Mouse (Mus musculus) stomach, postnatal 0 days (tissue): ENCODE measurements around the gene Dlg2. TPM values are rescaled to one million over a fixed set of nuclear protein-coding genes. Genes with fewer than 3 reads are reported as not detected.

Experiments used
- ATAC-seq: fragments of 200-750 bp; cut with Nextera tagmentation; 2 replicates; pipeline ENCODE4 v1.8.0; 2017; ENCODE audit not compliant: low FRiP score, low TSS enrichment
- DNase-seq: peaks from one replicate; pipeline ENCODE4 v3.0.0-alpha.2; 2016; ENCODE audit warnings: low spot score
- H3K27ac ChIP-seq: fragments of 300-500 bp; sonication (generic); replicated peaks from 2 replicates; pipeline ENCODE4 v1.5.1; 2014; ENCODE audit warnings: mild to moderate bottlenecking, control low read depth
- H3K27me3 ChIP-seq: fragments of 300-500 bp; sonication (generic); 2 replicates; pipeline ENCODE4 v1.6.1; 2014; ENCODE audit warnings: low read length; ENCODE audit not compliant: control insufficient read depth, insufficient read depth
- H3K36me3 ChIP-seq: fragments of 300-500 bp; sonication (generic); 2 replicates; pipeline ENCODE4 v1.6.1; 2014; ENCODE audit warnings: low read length, mixed read lengths; ENCODE audit not compliant: control insufficient read depth, insufficient read depth
- H3K4me1 ChIP-seq: fragments of 300-500 bp; sonication (generic); replicated peaks from 2 replicates; pipeline ENCODE4 v1.6.1; 2014; ENCODE audit warnings: antibody characterized with exemption; ENCODE audit not compliant: control insufficient read depth, insufficient read depth
- H3K4me2 ChIP-seq: fragments of 300-500 bp; sonication (generic); replicated peaks from 2 replicates; pipeline ENCODE4 v1.6.1; 2014; ENCODE audit warnings: low read depth, mild to moderate bottlenecking, control low read depth, moderate library complexity
- H3K4me3 ChIP-seq: fragments of 300-500 bp; sonication (generic); 2 replicates; pipeline ENCODE4 v1.5.1; 2014; ENCODE audit warnings: low read depth, low read length, control low read depth
- H3K9ac ChIP-seq: fragments of 300-500 bp; sonication (generic); 2 replicates; pipeline ENCODE4 v1.6.1; 2014; ENCODE audit warnings: mild to moderate bottlenecking, low read length, control low read depth, mixed read lengths
- H3K9me3 ChIP-seq: fragments of 300-500 bp; sonication (generic); 2 replicates; pipeline ENCODE4 v1.6.1; 2016; ENCODE audit warnings: low read length; ENCODE audit not compliant: control insufficient read depth
- CTCF ChIP-seq: IDR thresholded peaks from 2 replicates; pipeline ENCODE4 v1.5.1; 2016; ENCODE audit warnings: antibody characterized with exemption, low read depth, mild to moderate bottlenecking, moderate library complexity
- EP300 ChIP-seq: optimal IDR thresholded peaks from 2 replicates; pipeline ENCODE3; 2016; ENCODE audit warnings: antibody characterized with exemption
- WGBS: fragments of 180-500 bp; shearing (Covaris S2); extraction: QIAGEN DNeasy Blood & Tissue Kit; methylation state at CpG from one replicate; pipeline ENCODE4 v1.1.7; 2014; 5-methylcytosine and 5-hydroxymethylcytosine counted together
- polyA plus RNA-seq: library from polyadenylated mRNA; unstranded; fragments of >200 nt; fragmentation: Nextera tagmentation; extraction: Ambion mirVana; gene quantifications from 2 replicates; pipeline ENCODE4 v1.2.1, GENCODE M21; 2015

The Dlg2 gene
- polyA plus RNA-seq, 1 experiment from 2014 or later: 12.8 TPM

GRCm38 (mm10) chr7:91397827-91398226, 921.4 kb downstream of the Dlg2 start:
- WGBS: 40% methylated on average over 3 of the region's 3 CpGs
- Histone ChIP-seq H3K9ac (no peak overlapping the region), H3K27ac (no peak overlapping the region)

DNA sequence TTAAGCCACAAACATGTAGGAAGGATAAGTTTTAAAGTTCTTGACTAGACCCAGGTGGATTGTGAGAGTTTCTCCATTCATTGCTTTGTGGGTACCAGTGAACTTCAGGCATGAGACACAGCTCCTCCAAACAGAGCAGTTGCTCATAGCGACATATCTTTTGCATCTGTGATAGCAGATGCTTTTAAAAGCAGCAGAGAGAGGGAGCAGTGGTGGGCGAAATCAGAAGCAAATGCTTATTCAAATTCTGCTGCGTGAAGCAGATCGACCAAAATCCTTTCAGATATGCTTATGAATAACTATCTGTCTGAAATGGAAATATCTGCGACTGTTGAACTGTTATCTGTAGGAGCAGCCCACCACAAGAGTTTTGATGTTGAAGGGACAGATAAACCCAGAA, 935.6 kb downstream of the Dlg2 start:
- Histone ChIP-seq H3K4me1 (no peaks in the 10 kb centered on the region), H3K4me3 (no peak overlapping the region)
- WGBS: 81% methylated on average over 5 of the region's 5 CpGs

More at GRCm38 (mm10) chr7:91397827-91398226, 921.4 kb downstream of the Dlg2 start:
- DNase-seq (no peak), ATAC-seq (no peak)
- Histone ChIP-seq H3K27me3 (no peaks in the 10 kb centered on the region), H3K4me2 (no peak overlapping the region), H3K4me1 (no peaks in the 10 kb centered on the region), H3K9me3 (no peaks in the 10 kb centered on the region), H3K36me3 (no peaks in the 10 kb centered on the region), H3K4me3 (no peak overlapping the region)
- TF ChIP-seq CTCF (no peak), EP300 (no peak)

GRCm38 (mm10) chr7:91414150-91414549, 937.7 kb downstream of the Dlg2 start:
- TF ChIP-seq CTCF (no peak), EP300 (no peak)
- H3K27ac ChIP-seq: no peak overlapping the region
- H3K9ac ChIP-seq: no peak overlapping the region
- no peak overlapping the region for H3K4me2 ChIP-seq
- no peaks in the 10 kb centered on the region for H3K4me1 ChIP-seq
- no peak for ATAC-seq
- no peaks in the 10 kb centered on the region for H3K9me3 ChIP-seq
- 68% methylated on average over 2 of the region's 2 CpGs for WGBS
- H3K4me3 ChIP-seq: no peak overlapping the region
- H3K36me3 ChIP-seq: no peaks in the 10 kb centered on the region
- no peak for DNase-seq
- H3K27me3 ChIP-seq: no peaks in the 10 kb centered on the region

More for the DNA sequence above, 935.6 kb downstream of the Dlg2 start:
- H3K27ac ChIP-seq: no peak overlapping the region
- no peak for ATAC-seq
- H3K9me3 ChIP-seq: no peaks in the 10 kb centered on the region
- no peaks in the 10 kb centered on the region for H3K36me3 ChIP-seq
- no peaks in the 10 kb centered on the region for H3K27me3 ChIP-seq
- no peak overlapping the region for H3K4me2 ChIP-seq
- TF ChIP-seq EP300: no peak
- no peak for DNase-seq
- no peak overlapping the region for H3K9ac ChIP-seq

DNA sequence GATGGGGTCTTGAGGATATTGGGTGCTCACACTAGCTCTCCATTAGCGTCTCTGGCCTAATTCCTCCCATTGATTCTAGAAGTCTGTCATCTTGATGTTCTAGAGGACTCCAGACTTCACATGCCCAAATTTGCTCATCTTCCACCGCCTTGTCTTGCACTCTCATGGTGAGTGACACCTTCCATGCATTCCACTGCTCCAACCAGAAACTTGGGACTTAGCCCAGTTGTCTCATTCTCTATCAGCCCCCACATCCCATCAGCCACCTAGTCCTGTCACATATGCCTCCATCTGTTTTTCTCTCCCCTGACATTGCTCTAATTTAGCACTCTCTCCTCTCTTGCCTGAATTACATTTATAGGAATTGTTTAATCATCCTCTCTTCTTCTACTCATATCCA, 938.3 kb downstream of the Dlg2 start:
- Histone ChIP-seq H3K4me2 (no peak overlapping the region), H3K9me3 (no peaks in the 10 kb centered on the region), H3K27ac (no peak overlapping the region), H3K9ac (no peak overlapping the region), H3K4me3 (no peak overlapping the region), H3K36me3 (no peaks in the 10 kb centered on the region), H3K4me1 (no peaks in the 10 kb centered on the region), H3K27me3 (no peaks in the 10 kb centered on the region)
- ATAC-seq: no peak
- DNase-seq: no peak
- WGBS: 86% methylated on average over 2 of the region's 2 CpGs
- no peak for TF ChIP-seq CTCF
- no peak for TF ChIP-seq EP300

- no peak overlapping the region for H3K27ac ChIP-seq
- H3K36me3 ChIP-seq: no peaks in the 10 kb centered on the region
- no peak overlapping the region for H3K4me3 ChIP-seq
- H3K4me1 ChIP-seq: no peaks in the 10 kb centered on the region
- H3K27me3 ChIP-seq: no peaks in the 10 kb centered on the region
- TF ChIP-seq CTCF (no peak), EP300 (no peak)
- H3K9ac ChIP-seq: no peak overlapping the region
- ATAC-seq (no peak), DNase-seq (no peak)
- H3K9me3 ChIP-seq: no peaks in the 10 kb centered on the region
- WGBS: 68% methylated on average over 4 of the region's 4 CpGs
- no peak overlapping the region for H3K4me2 ChIP-seq
Observed at GRCm38 (mm10) chr7:91420215-91420614, 943.7 kb downstream of the Dlg2 start.

- TF ChIP-seq EP300: no peak
- no peak for TF ChIP-seq CTCF
- ATAC-seq (no peak), DNase-seq (no peak)
Observed at GRCm38 (mm10) chr7:91423784-91424183, 947.3 kb downstream of the Dlg2 start.

More at GRCm38 (mm10) chr7:91423784-91424183, 947.3 kb downstream of the Dlg2 start:
- Histone ChIP-seq H3K4me3 (no peak overlapping the region), H3K9ac (no peak overlapping the region), H3K27ac (no peak overlapping the region), H3K4me1 (no peaks in the 10 kb centered on the region), H3K4me2 (no peak overlapping the region), H3K27me3 (no peaks in the 10 kb centered on the region), H3K9me3 (no peaks in the 10 kb centered on the region), H3K36me3 (no peaks in the 10 kb centered on the region)
- 51% methylated on average over 4 of the region's 4 CpGs for WGBS
